Mouse (Mus musculus): ENCODE measurements around the gene Asic2.

DNA sequence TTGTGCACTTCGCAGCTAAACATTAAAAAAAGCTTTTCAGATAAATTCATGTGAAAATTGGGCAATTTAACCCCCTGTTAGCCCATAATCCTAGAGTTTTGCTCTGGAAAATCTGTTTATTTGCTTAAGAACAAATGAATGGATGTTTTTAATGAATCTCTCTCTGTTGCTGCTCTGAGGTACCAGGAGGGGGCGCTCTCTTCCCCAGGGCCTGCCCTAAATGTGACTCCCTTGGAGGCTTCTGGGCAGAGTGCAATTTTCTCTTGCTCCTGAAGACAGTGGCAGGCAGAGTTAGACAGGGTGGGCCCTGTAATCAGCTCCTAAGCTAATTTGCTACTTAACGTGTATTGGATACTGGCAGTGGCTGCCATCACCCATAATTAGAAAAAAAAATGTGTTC, 3.8 kb upstream of the Asic2 start:
- TF ChIP-seq CTCF (IDR thresholded peaks at IDR 0.05; ENCODE audit: borderline replicate concordance, insufficient read depth, low read length) (no peak), POLR2A (IDR thresholded peaks at IDR 0.05; ENCODE audit: low read depth, low read length) (no peak)

Data from embryonic fibroblast, embryonic 13.5 days (primary cell).